Mouse (Mus musculus): ENCODE measurements around the gene Ptprd. TPM values are rescaled to one million over a fixed set of nuclear protein-coding genes. Genes with fewer than 3 reads are reported as not detected.

Ptprd gene
- polyA plus RNA-seq, 2 experiments = 48.6 to 50.4 TPM

- no peaks in the 10 kb centered on the region for H3K27me3 ChIP-seq (ENCODE audit: control insufficient read depth, insufficient read depth, low read length)
- no peaks in the 10 kb centered on the region for H3K36me3 ChIP-seq (ENCODE audit: control insufficient read depth, insufficient read depth, low read length)
- no peak overlapping the region for H3K4me2 ChIP-seq (replicated peaks; ENCODE audit: low read depth, low read length, severe bottlenecking)
- DNase-seq (ENCODE audit: low spot score) (no peak), ATAC-seq (ENCODE audit: low FRiP score, low read depth) (no peak)
- no peak for TF ChIP-seq POLR2A (IDR thresholded peaks at IDR 0.05; ENCODE audit: borderline replicate concordance, extremely low read depth, insufficient read depth, insufficient read length)
- H3K27ac ChIP-seq (replicated peaks; ENCODE audit: low read depth, low read length) = no peak overlapping the region
- no peak overlapping the region for H3K4me3 ChIP-seq (replicated peaks; ENCODE audit: low read length)
- 62% methylated on average over 2 of the region's 2 CpGs for WGBS
- no peaks in the 10 kb centered on the region for H3K9me3 ChIP-seq (ENCODE audit: control insufficient read depth, low read length)
- H3K4me1 ChIP-seq (ENCODE audit: control insufficient read depth, insufficient read depth, low read length) = no peaks in the 10 kb centered on the region
- no peak overlapping the region for H3K9ac ChIP-seq (ENCODE audit: low read depth, low read length, severe bottlenecking)
Measured at GRCm38 (mm10) chr4:76154190-76154589, 2057.6 kb downstream of the Ptprd start.

GRCm38 (mm10) chr4:76144925-76145324 is 2066.8 kb downstream of the Ptprd start:
- TF ChIP-seq POLR2A (IDR thresholded peaks at IDR 0.05; ENCODE audit: borderline replicate concordance, extremely low read depth, insufficient read depth, insufficient read length) = no peak
- 89% methylated on average over 4 of the region's 4 CpGs for WGBS
- H3K4me3 ChIP-seq (replicated peaks; ENCODE audit: low read length) = no peak overlapping the region
- no peaks in the 10 kb centered on the region for H3K4me1 ChIP-seq (ENCODE audit: control insufficient read depth, insufficient read depth, low read length)
- no peaks in the 10 kb centered on the region for H3K27me3 ChIP-seq (ENCODE audit: control insufficient read depth, insufficient read depth, low read length)
- H3K9ac ChIP-seq (ENCODE audit: low read depth, low read length, severe bottlenecking) = no peak overlapping the region
- H3K4me2 ChIP-seq (replicated peaks; ENCODE audit: low read depth, low read length, severe bottlenecking) = no peak overlapping the region
- H3K9me3 ChIP-seq (ENCODE audit: control insufficient read depth, low read length) = no peaks in the 10 kb centered on the region
- H3K27ac ChIP-seq (replicated peaks; ENCODE audit: low read depth, low read length) = no peak overlapping the region
- H3K36me3 ChIP-seq (ENCODE audit: control insufficient read depth, insufficient read depth, low read length) = no peaks in the 10 kb centered on the region
- no peak for DNase-seq (ENCODE audit: low spot score)
- no peak for ATAC-seq (ENCODE audit: low FRiP score, low read depth)

- H3K9me3 ChIP-seq (ENCODE audit: control insufficient read depth, low read length) = no peaks in the 10 kb centered on the region
- H3K27ac ChIP-seq (replicated peaks; ENCODE audit: low read depth, low read length) = no peak overlapping the region
- WGBS = 69% methylated on average over 2 of the region's 2 CpGs
- ATAC-seq (ENCODE audit: low FRiP score, low read depth) = no peak
- no peak overlapping the region for H3K4me3 ChIP-seq (replicated peaks; ENCODE audit: low read length)
- H3K4me1 ChIP-seq (ENCODE audit: control insufficient read depth, insufficient read depth, low read length) = no peaks in the 10 kb centered on the region
- H3K9ac ChIP-seq (ENCODE audit: low read depth, low read length, severe bottlenecking) = no peak overlapping the region
- H3K27me3 ChIP-seq (ENCODE audit: control insufficient read depth, insufficient read depth, low read length) = no peaks in the 10 kb centered on the region
- DNase-seq (ENCODE audit: low spot score) = no peak
- no peaks in the 10 kb centered on the region for H3K36me3 ChIP-seq (ENCODE audit: control insufficient read depth, insufficient read depth, low read length)
- H3K4me2 ChIP-seq (replicated peaks; ENCODE audit: low read depth, low read length, severe bottlenecking) = no peak overlapping the region
- TF ChIP-seq POLR2A (IDR thresholded peaks at IDR 0.05; ENCODE audit: borderline replicate concordance, extremely low read depth, insufficient read depth, insufficient read length) = no peak
Measured at GRCm38 (mm10) chr4:76144333-76144732, 2067.4 kb downstream of the Ptprd start.

GRCm38 (mm10) chr4:76137901-76138300 is 2073.9 kb downstream of the Ptprd start:
- Histone ChIP-seq H3K4me3 (replicated peaks; ENCODE audit: low read length) (no peak overlapping the region), H3K4me2 (replicated peaks; ENCODE audit: low read depth, low read length, severe bottlenecking) (no peak overlapping the region), H3K9ac (ENCODE audit: low read depth, low read length, severe bottlenecking) (no peak overlapping the region), H3K36me3 (ENCODE audit: control insufficient read depth, insufficient read depth, low read length) (no peaks in the 10 kb centered on the region), H3K9me3 (ENCODE audit: control insufficient read depth, low read length) (no peaks in the 10 kb centered on the region), H3K27ac (replicated peaks; ENCODE audit: low read depth, low read length) (no peak overlapping the region), H3K4me1 (ENCODE audit: control insufficient read depth, insufficient read depth, low read length) (no peaks in the 10 kb centered on the region), H3K27me3 (ENCODE audit: control insufficient read depth, insufficient read depth, low read length) (no peaks in the 10 kb centered on the region)
- ATAC-seq (ENCODE audit: low FRiP score, low read depth) (no peak), DNase-seq (ENCODE audit: low spot score) (no peak)
- WGBS = 73% methylated on average over 3 of the region's 3 CpGs
- TF ChIP-seq POLR2A (IDR thresholded peaks at IDR 0.05; ENCODE audit: borderline replicate concordance, extremely low read depth, insufficient read depth, insufficient read length) = no peak

- ATAC-seq (ENCODE audit: low FRiP score, low read depth) = no peak
- Histone ChIP-seq H3K4me2 (replicated peaks; ENCODE audit: low read depth, low read length, severe bottlenecking) (no peak overlapping the region), H3K27ac (replicated peaks; ENCODE audit: low read depth, low read length) (no peak overlapping the region), H3K9ac (ENCODE audit: low read depth, low read length, severe bottlenecking) (no peak overlapping the region), H3K4me1 (ENCODE audit: control insufficient read depth, insufficient read depth, low read length) (no peaks in the 10 kb centered on the region), H3K36me3 (ENCODE audit: control insufficient read depth, insufficient read depth, low read length) (no peaks in the 10 kb centered on the region), H3K27me3 (ENCODE audit: control insufficient read depth, insufficient read depth, low read length) (no peaks in the 10 kb centered on the region), H3K9me3 (ENCODE audit: control insufficient read depth, low read length) (no peaks in the 10 kb centered on the region), H3K4me3 (replicated peaks; ENCODE audit: low read length) (no peak overlapping the region)
- no peak for TF ChIP-seq POLR2A (IDR thresholded peaks at IDR 0.05; ENCODE audit: borderline replicate concordance, extremely low read depth, insufficient read depth, insufficient read length)
- WGBS = 81% methylated on average over 14 of the region's 14 CpGs
- no peak for DNase-seq (ENCODE audit: low spot score)
Measured at GRCm38 (mm10) chr4:76136625-76137024, 2075.1 kb downstream of the Ptprd start.

- peaks cover 24% of the 10 kb centered on the region for H3K36me3 ChIP-seq (ENCODE audit: control insufficient read depth, insufficient read depth, low read length)
- no peak overlapping the region for H3K4me2 ChIP-seq (replicated peaks; ENCODE audit: low read depth, low read length, severe bottlenecking)
- H3K27me3 ChIP-seq (ENCODE audit: control insufficient read depth, insufficient read depth, low read length) = no peaks in the 10 kb centered on the region
- no peak overlapping the region for H3K27ac ChIP-seq (replicated peaks; ENCODE audit: low read depth, low read length)
- H3K4me1 ChIP-seq (ENCODE audit: control insufficient read depth, insufficient read depth, low read length) = no peaks in the 10 kb centered on the region
- DNase-seq (ENCODE audit: low spot score) (no peak), ATAC-seq (ENCODE audit: low FRiP score, low read depth) (no peak)
- no peak overlapping the region for H3K9ac ChIP-seq (ENCODE audit: low read depth, low read length, severe bottlenecking)
- no peaks in the 10 kb centered on the region for H3K9me3 ChIP-seq (ENCODE audit: control insufficient read depth, low read length)
- TF ChIP-seq POLR2A (IDR thresholded peaks at IDR 0.05; ENCODE audit: borderline replicate concordance, extremely low read depth, insufficient read depth, insufficient read length) = no peak
- 86% methylated on average over 4 of the region's 4 CpGs for WGBS
- no peak overlapping the region for H3K4me3 ChIP-seq (replicated peaks; ENCODE audit: low read length)
Measured at GRCm38 (mm10) chr4:76091845-76092244, 2119.9 kb downstream of the Ptprd start.
